Mouse (Mus musculus) left cerebral cortex, postnatal 14 days (tissue): ENCODE results near the gene Gpatch3. TPM values are rescaled to one million over a fixed set of nuclear protein-coding genes. Genes with fewer than 3 reads are reported as not detected.

Source experiments
- DNase-seq, 2 experiments: peaks; one replicate each; pipeline ENCODE4 v3.0.0; 2021 to 2022; ENCODE audit warnings: low spot score in 2 of 2, mixed read lengths in 1 of 2
- intact Hi-C: fragments of 180-260 bp; cut with DNase I; formaldehyde crosslinking; loops from one replicate; pipeline ENCODE4 v1.15.1; 2025
- microRNA-seq, 2 experiments: library from miRNA; unstranded; fragments of <30 nt; microRNA quantifications; one replicate each; pipeline ENCODE4 v1.2.0; 2022
- total RNA-seq, 2 experiments: library from RNA; stranded (reverse); gene quantifications; 2 replicates each; pipeline ENCODE4 v1.2.3; 2021

Gene Gpatch3
- total RNA-seq, 2 experiments from 2014 or later, result 9.2 to 9.6 TPM

GRCm38 (mm10) chr4:133633332-133634042 is 58.9 kb downstream of the Gpatch3 start:
- peak; percentile 83 to 87 for DNase-seq
- intact Hi-C loops, result loop anchor here (5.0 kb wide), 1 partner anchor 36 kb away; no protein-coding TSS in a partner anchor

Small RNA genes within 50 kb of the gene (microRNA-seq; reads per million reads assigned to microRNA genes)
- gene Gm23158, result 0 reads per million in 2 experiments

Other genes with a start within 250 kb of the Gpatch3 start
- 10 to 100 TPM; 56.6 to 60.8 TPM for gene Wdtc1, start 221.3 kb upstream of the Gpatch3 start, total RNA-seq
- gene Slc9a1, start 205.0 kb upstream of the Gpatch3 start, total RNA-seq, result 10 to 100 TPM; 41.5 to 46.7 TPM
- not detected for gene Tent5b, start 94.6 kb upstream of the Gpatch3 start, total RNA-seq
- gene Trnp1, start 76.2 kb upstream of the Gpatch3 start, total RNA-seq, result 100 to 1,000 TPM; 150 to 170 TPM
- not detected for gene Kdf1, start 55.8 kb upstream of the Gpatch3 start, total RNA-seq
- gene Nudc, start 28.7 kb upstream of the Gpatch3 start, total RNA-seq, result 100 to 1,000 TPM; 102 TPM
- not detected for gene Nr0b2, start 21.4 kb upstream of the Gpatch3 start, total RNA-seq
- gene Gpn2, start 9.6 kb downstream of the Gpatch3 start, total RNA-seq, result 10 to 100 TPM in 1 of 2 experiments, 1 to 10 TPM in 1; 9.5 to 10.6 TPM
- 1 to 10 TPM; 1.0 to 1.4 TPM for gene Sfn, start 27.4 kb downstream of the Gpatch3 start, total RNA-seq
- 10 to 100 TPM; 29.3 to 32.9 TPM for gene Zdhhc18, start 75.4 kb downstream of the Gpatch3 start, total RNA-seq
- 1 to 10 TPM; 6.2 TPM for gene Pigv, start 97.9 kb downstream of the Gpatch3 start, total RNA-seq
- gene Arid1a, start 182.0 kb downstream of the Gpatch3 start, total RNA-seq, result 10 to 100 TPM; 74.1 to 75.8 TPM